Mouse (Mus musculus) hematopoietic multipotent progenitor cell, adult 10-12 weeks (in vitro differentiated cells): ENCODE results near the gene Lyz2. TPM values are rescaled to one million over a fixed set of nuclear protein-coding genes. Genes with fewer than 3 reads are reported as not detected.

Source experiments
- polyA plus RNA-seq: library from polyadenylated mRNA; stranded (reverse); fragments of >175 nt; gene quantifications from 2 replicates; pipeline ENCODE4 v1.2.3, GENCODE M21; 2012; ENCODE audit warnings: low replicate concordance

Gene Lyz2
- polyA plus RNA-seq, result 68.8 and 133 TPM in 2 replicates

DNA sequence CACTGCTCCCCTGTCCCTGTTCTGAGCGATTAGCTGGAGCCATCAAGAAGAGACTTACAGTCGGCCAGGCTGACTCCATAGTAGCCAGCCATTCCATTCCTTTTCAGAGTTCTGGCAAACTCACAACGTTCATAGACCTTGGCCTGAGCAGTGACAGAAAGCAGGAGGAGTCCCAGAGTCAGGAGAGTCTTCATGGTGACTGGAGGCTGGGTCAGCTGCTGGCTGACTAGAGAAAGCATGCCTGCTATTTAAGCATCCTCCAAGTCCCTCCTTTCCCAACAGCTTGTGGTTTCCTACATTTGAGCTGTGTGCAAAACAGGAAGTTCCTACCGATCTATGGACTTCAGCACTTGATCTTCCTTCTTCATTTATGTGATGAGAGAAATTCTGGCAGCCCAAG, at the start of gene Lyz2:
TSS of gene Lyz2 (minus strand) at position 273 of the 400 bp plus-strand sequence.

DNA sequence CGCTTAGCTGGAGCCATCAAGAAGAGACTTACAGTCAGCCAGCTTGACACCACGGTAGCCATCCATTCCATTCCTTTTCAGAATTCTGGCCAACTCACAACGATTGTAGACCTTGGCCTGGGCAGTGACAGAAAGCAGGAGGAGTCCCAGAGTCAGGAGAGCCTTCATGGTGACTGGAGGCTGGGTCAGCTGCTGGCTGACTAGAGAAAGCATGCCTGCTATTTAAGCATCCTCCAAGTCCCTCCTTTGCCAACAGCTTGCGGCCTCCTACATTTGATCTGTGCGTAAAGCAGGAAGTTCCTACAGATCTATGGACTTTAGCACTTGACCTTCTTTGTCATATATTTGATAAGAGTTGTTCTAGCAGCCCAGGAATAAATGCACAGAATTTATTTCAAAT, 10.6 kb upstream of the Lyz2 start, which contains the start of gene Lyz1:
TSS of gene Lyz1 (minus strand) at position 198 of the 400 bp plus-strand sequence.

GRCm38 (mm10) chr10:117238603-117239002, 43.5 kb downstream of the Lyz2 start, which contains the start of gene 9530003J23Rik:
Gene 9530003J23Rik (minus strand): TSS chr10:117238703.

Other genes starting within 250 kb of the Lyz2 start
- not detected in 2 replicates for gene Lrrc10, start 237.0 kb downstream of the Lyz2 start, polyA plus RNA-seq
- 11.2 and 13.2 TPM in 2 replicates for gene Cct2, start 218.5 kb downstream of the Lyz2 start, polyA plus RNA-seq
- 15.2 and 19.3 TPM in 2 replicates for gene Frs2, start 133.8 kb downstream of the Lyz2 start, polyA plus RNA-seq
- gene Yeats4, start 57.8 kb downstream of the Lyz2 start, polyA plus RNA-seq, result 108 and 185 TPM in 2 replicates
- not detected in 2 replicates for gene 9530003J23Rik, start 43.6 kb downstream of the Lyz2 start, polyA plus RNA-seq
- 0.30 and 0.72 TPM in 2 replicates for gene Lyz1, start 10.5 kb upstream of the Lyz2 start, polyA plus RNA-seq
- 209 and 397 TPM in 2 replicates for gene Cpsf6, start 97.7 kb upstream of the Lyz2 start, polyA plus RNA-seq